Mouse (Mus musculus): ENCODE results near the gene Slc38a2. TPM values are rescaled to one million over a fixed set of nuclear protein-coding genes. Genes with fewer than 3 reads are reported as not detected.

The Slc38a2 gene
- 100 to 1,000 TPM in 1 of 2 experiments, 10 to 100 TPM in 1; 99.1 to 143 TPM for total RNA-seq (2021)
- long read RNA-seq, experiment 1, full-length matches to known transcripts, result 13 of 62 reads
- long read RNA-seq, experiment 1, partial matches to known transcripts, result 38 of 62 reads
- long read RNA-seq, experiment 1, other reads (novel, unspliced or antisense), result 11 of 62 reads
- long read RNA-seq, experiment 2, full-length matches to known transcripts, result 15 of 29 reads
- long read RNA-seq, experiment 2, partial matches to known transcripts, result 12 of 29 reads
- long read RNA-seq, experiment 2, other reads (novel, unspliced or antisense), result 2 of 29 reads

- DNase-seq, result peak; percentile 96
These were observed at the start of gene Slc38a2 for GRCm38 (mm10) chr15:96699521-96700511. Gene Slc38a2 (minus strand): TSS chr15:96699730.

GRCm38 (mm10) chr15:96749101-96749500 is 49.6 kb upstream of the Slc38a2 start:
- no peak for DNase-seq

GRCm38 (mm10) chr15:96747551-96747950 is 48.0 kb upstream of the Slc38a2 start:
- no peak for DNase-seq

- DNase-seq, result no peak
These were observed 47.5 kb upstream of the Slc38a2 start for GRCm38 (mm10) chr15:96746986-96747385.

- no peak for DNase-seq
These were observed 45.8 kb upstream of the Slc38a2 start for GRCm38 (mm10) chr15:96745299-96745698.

- DNase-seq, result no peak
These were observed 45.4 kb upstream of the Slc38a2 start for GRCm38 (mm10) chr15:96744882-96745296.

GRCm38 (mm10) chr15:96744153-96744881 is 44.8 kb upstream of the Slc38a2 start:
- DNase-seq, result no peak

GRCm38 (mm10) chr15:96743257-96743656 is 43.7 kb upstream of the Slc38a2 start:
- DNase-seq, result peak; percentile 59

GRCm38 (mm10) chr15:96742591-96743241 is 43.2 kb upstream of the Slc38a2 start:
- no peak for DNase-seq

GRCm38 (mm10) chr15:96740865-96741561 is 41.5 kb upstream of the Slc38a2 start:
- DNase-seq, result no peak

- DNase-seq, result no peak
These were observed 40.6 kb upstream of the Slc38a2 start for GRCm38 (mm10) chr15:96740091-96740490.

GRCm38 (mm10) chr15:96736663-96737385 is 37.3 kb upstream of the Slc38a2 start:
- no peak for DNase-seq

GRCm38 (mm10) chr15:96735562-96736160 is 36.1 kb upstream of the Slc38a2 start:
- DNase-seq, result no peak

- DNase-seq, result no peak
These were observed 34.9 kb upstream of the Slc38a2 start for GRCm38 (mm10) chr15:96734423-96734822.

- no peak for DNase-seq
These were observed 30.9 kb upstream of the Slc38a2 start for GRCm38 (mm10) chr15:96730416-96730815.

GRCm38 (mm10) chr15:96729785-96730184 is 30.3 kb upstream of the Slc38a2 start:
- no peak for DNase-seq

- DNase-seq, result no peak
These were observed 29.5 kb upstream of the Slc38a2 start for GRCm38 (mm10) chr15:96728993-96729392.

GRCm38 (mm10) chr15:96728346-96728745 is 28.8 kb upstream of the Slc38a2 start:
- no peak for DNase-seq

GRCm38 (mm10) chr15:96724506-96724905 is 25.0 kb upstream of the Slc38a2 start:
- no peak for DNase-seq

GRCm38 (mm10) chr15:96722228-96722627 is 22.7 kb upstream of the Slc38a2 start:
- no peak for DNase-seq
